Mouse (Mus musculus) erythroblast, adult 5-6 weeks (primary cell): Measurements from ENCODE around the gene Sema5a. TPM values are rescaled to one million over a fixed set of nuclear protein-coding genes. Genes with fewer than 3 reads are reported as not detected.

Experiments
- ATAC-seq: replicated peaks from 2 replicates; pipeline ENCODE4 v1.8.0; 2016; ENCODE audit warnings: moderate number of reproducible peaks, mild to moderate bottlenecking, moderate TSS enrichment, inconsistent platforms; ENCODE audit not compliant: poor library complexity, low FRiP score, severe bottlenecking
- total RNA-seq, 2 experiments: library from RNA; stranded (forward) in 1 of 2; stranded (reverse) in 1 of 2; fragments of 150-400 nt in 1 of 2; fragments of 200-764, 138-1000 nt in 1 of 2; gene quantifications; 2 replicates each; pipeline versions ENCODE4 v1.2.3 to v1.2.4; 2015 to 2017; ENCODE audit warnings: low replicate concordance in 2 of 2

Sema5a gene
- total RNA-seq, 2 experiments from 2014 or later = not detected

GRCm38 (mm10) chr15:32296523-32296922 is 51.9 kb downstream of the Sema5a start:
- ATAC-seq = no peak

- no peak for ATAC-seq
Measured at GRCm38 (mm10) chr15:32297266-32297665, 52.7 kb downstream of the Sema5a start.

GRCm38 (mm10) chr15:32298525-32298924 is 53.9 kb downstream of the Sema5a start:
- no peak for ATAC-seq

GRCm38 (mm10) chr15:32300991-32301390 is 56.4 kb downstream of the Sema5a start:
- ATAC-seq = no peak

GRCm38 (mm10) chr15:32306557-32307243 is 62.1 kb downstream of the Sema5a start:
- no peak for ATAC-seq

- no peak for ATAC-seq
Measured at GRCm38 (mm10) chr15:32310834-32311233, 66.2 kb downstream of the Sema5a start.

- ATAC-seq = no peak
Measured at GRCm38 (mm10) chr15:32311287-32311686, 66.7 kb downstream of the Sema5a start.

- no peak for ATAC-seq
Measured at GRCm38 (mm10) chr15:32317074-32317473, 72.5 kb downstream of the Sema5a start.

- ATAC-seq = no peak
Measured at GRCm38 (mm10) chr15:32320739-32321138, 76.1 kb downstream of the Sema5a start.

- no peak for ATAC-seq
Measured at GRCm38 (mm10) chr15:32322455-32323220, 78.0 kb downstream of the Sema5a start.

GRCm38 (mm10) chr15:32323224-32323623 is 78.6 kb downstream of the Sema5a start:
- no peak for ATAC-seq

- no peak for ATAC-seq
Measured at GRCm38 (mm10) chr15:32324105-32324504, 79.5 kb downstream of the Sema5a start.

- no peak for ATAC-seq
Measured at GRCm38 (mm10) chr15:32328370-32329004, 83.9 kb downstream of the Sema5a start.

GRCm38 (mm10) chr15:32329670-32330330 is 85.2 kb downstream of the Sema5a start:
- ATAC-seq = no peak

- ATAC-seq = no peak
Measured at GRCm38 (mm10) chr15:32330427-32330826, 85.8 kb downstream of the Sema5a start.

GRCm38 (mm10) chr15:32331037-32331436 is 86.4 kb downstream of the Sema5a start:
- no peak for ATAC-seq

GRCm38 (mm10) chr15:32333456-32333855 is 88.8 kb downstream of the Sema5a start:
- ATAC-seq = no peak

GRCm38 (mm10) chr15:32337810-32338209 is 93.2 kb downstream of the Sema5a start:
- no peak for ATAC-seq

- ATAC-seq = no peak
Measured at GRCm38 (mm10) chr15:32338721-32339290, 94.2 kb downstream of the Sema5a start.

- no peak for ATAC-seq
Measured at GRCm38 (mm10) chr15:32339426-32339825, 94.8 kb downstream of the Sema5a start.
